Mouse (Mus musculus) stomach, postnatal 0 days (tissue): ENCODE data around the gene Slc45a3. TPM values are rescaled to one million over a fixed set of nuclear protein-coding genes. Genes with fewer than 3 reads are reported as not detected.

Experiments
- ATAC-seq: fragments of 200-750 bp; cut with Nextera tagmentation; 2 replicates; pipeline ENCODE4 v1.8.0; 2017; ENCODE audit not compliant: low FRiP score, low TSS enrichment
- DNase-seq: peaks from one replicate; pipeline ENCODE4 v3.0.0-alpha.2; 2016; ENCODE audit warnings: low spot score
- H3K27ac ChIP-seq: fragments of 300-500 bp; sonication (generic); replicated peaks from 2 replicates; pipeline ENCODE4 v1.5.1; 2014; ENCODE audit warnings: mild to moderate bottlenecking, control low read depth
- H3K27me3 ChIP-seq: fragments of 300-500 bp; sonication (generic); 2 replicates; pipeline ENCODE4 v1.6.1; 2014; ENCODE audit warnings: low read length; ENCODE audit not compliant: control insufficient read depth, insufficient read depth
- H3K36me3 ChIP-seq: fragments of 300-500 bp; sonication (generic); 2 replicates; pipeline ENCODE4 v1.6.1; 2014; ENCODE audit warnings: low read length, mixed read lengths; ENCODE audit not compliant: control insufficient read depth, insufficient read depth
- H3K4me1 ChIP-seq: fragments of 300-500 bp; sonication (generic); replicated peaks from 2 replicates; pipeline ENCODE4 v1.6.1; 2014; ENCODE audit warnings: antibody characterized with exemption; ENCODE audit not compliant: control insufficient read depth, insufficient read depth
- H3K4me2 ChIP-seq: fragments of 300-500 bp; sonication (generic); replicated peaks from 2 replicates; pipeline ENCODE4 v1.6.1; 2014; ENCODE audit warnings: low read depth, mild to moderate bottlenecking, control low read depth, moderate library complexity
- H3K4me3 ChIP-seq: fragments of 300-500 bp; sonication (generic); 2 replicates; pipeline ENCODE4 v1.5.1; 2014; ENCODE audit warnings: low read depth, low read length, control low read depth
- H3K9ac ChIP-seq: fragments of 300-500 bp; sonication (generic); 2 replicates; pipeline ENCODE4 v1.6.1; 2014; ENCODE audit warnings: mild to moderate bottlenecking, low read length, control low read depth, mixed read lengths
- H3K9me3 ChIP-seq: fragments of 300-500 bp; sonication (generic); 2 replicates; pipeline ENCODE4 v1.6.1; 2016; ENCODE audit warnings: low read length; ENCODE audit not compliant: control insufficient read depth
- CTCF ChIP-seq: IDR thresholded peaks from 2 replicates; pipeline ENCODE4 v1.5.1; 2016; ENCODE audit warnings: antibody characterized with exemption, low read depth, mild to moderate bottlenecking, moderate library complexity
- EP300 ChIP-seq: optimal IDR thresholded peaks from 2 replicates; pipeline ENCODE3; 2016; ENCODE audit warnings: antibody characterized with exemption
- WGBS: fragments of 180-500 bp; shearing (Covaris S2); extraction: QIAGEN DNeasy Blood & Tissue Kit; methylation state at CpG from one replicate; pipeline ENCODE4 v1.1.7; 2014; 5-methylcytosine and 5-hydroxymethylcytosine counted together
- polyA plus RNA-seq: library from polyadenylated mRNA; unstranded; fragments of >200 nt; fragmentation: Nextera tagmentation; extraction: Ambion mirVana; gene quantifications from 2 replicates; pipeline ENCODE4 v1.2.1, GENCODE M21; 2015

Slc45a3 gene
- polyA plus RNA-seq, 1 experiment from 2014 or later, result 18.4 TPM

GRCm38 (mm10) chr1:132007828-132008827 lies 45.4 kb downstream of the Slc45a3 start:
- DNase-seq (peak; percentile 96), ATAC-seq (peak; percentile 88)
- H3K27me3 ChIP-seq, result no peaks in the 10 kb centered on the region
- H3K4me2 ChIP-seq, result peak overlapping the region; percentile 65
- peak overlapping the region; percentile 98 for H3K9ac ChIP-seq
- H3K4me1 ChIP-seq, result no peaks in the 10 kb centered on the region
- H3K27ac ChIP-seq, result peak overlapping the region; percentile 100
- TF ChIP-seq CTCF (peak; percentile 25; the same call in 1 of the 2 replicates), EP300 (peak; percentile 61)
- H3K36me3 ChIP-seq, result no peaks in the 10 kb centered on the region
- WGBS, result under 1% methylated on average over 49 of the region's 72 CpGs
- no peaks in the 10 kb centered on the region for H3K9me3 ChIP-seq
- H3K4me3 ChIP-seq, result peak overlapping the region; percentile 83

GRCm38 (mm10) chr1:132008881-132009644 lies 46.3 kb downstream of the Slc45a3 start:
- TF ChIP-seq EP300 (no peak), CTCF (no peak)
- ATAC-seq (no peak), DNase-seq (no peak)
- H3K4me3 ChIP-seq, result peak overlapping the region; percentile 83
- no peaks in the 10 kb centered on the region for H3K36me3 ChIP-seq
- H3K9me3 ChIP-seq, result no peaks in the 10 kb centered on the region
- WGBS, result 31% methylated on average over 8 of the region's 8 CpGs
- peak overlapping the region; percentile 98 for H3K9ac ChIP-seq
- H3K4me2 ChIP-seq, result peak overlapping the region; percentile 65
- H3K4me1 ChIP-seq, result no peaks in the 10 kb centered on the region
- H3K27me3 ChIP-seq, result no peaks in the 10 kb centered on the region
- peak overlapping the region; percentile 13; the same call in 1 of the 2 replicates for H3K27ac ChIP-seq

GRCm38 (mm10) chr1:132010632-132011501 lies 48.1 kb downstream of the Slc45a3 start:
- Histone ChIP-seq H3K4me1 (no peaks in the 10 kb centered on the region), H3K36me3 (no peaks in the 10 kb centered on the region), H3K9me3 (no peaks in the 10 kb centered on the region), H3K4me2 (no peak overlapping the region), H3K27ac (0 out of 2 replicates have a peak overlapping the region, but pooled peaks have one; percentile 2), H3K27me3 (no peaks in the 10 kb centered on the region), H3K9ac (no peak overlapping the region), H3K4me3 (no peak overlapping the region)
- TF ChIP-seq EP300, result no peak
- no peak for TF ChIP-seq CTCF
- no peak for ATAC-seq
- WGBS, result 66% methylated on average over 17 of the region's 17 CpGs
- no peak for DNase-seq

GRCm38 (mm10) chr1:132011785-132012184 lies 49.0 kb downstream of the Slc45a3 start:
- H3K4me1 ChIP-seq, result no peaks in the 10 kb centered on the region
- H3K4me2 ChIP-seq, result no peak overlapping the region
- H3K27me3 ChIP-seq, result no peaks in the 10 kb centered on the region
- DNase-seq, result no peak
- 70% methylated on average over 2 of the region's 2 CpGs for WGBS
- TF ChIP-seq EP300 (no peak), CTCF (no peak)
- no peak overlapping the region for H3K9ac ChIP-seq
- no peak overlapping the region for H3K4me3 ChIP-seq
- no peak overlapping the region for H3K27ac ChIP-seq
- no peaks in the 10 kb centered on the region for H3K36me3 ChIP-seq
- H3K9me3 ChIP-seq, result no peaks in the 10 kb centered on the region
- ATAC-seq, result no peak

GRCm38 (mm10) chr1:132012861-132013260 lies 50.1 kb downstream of the Slc45a3 start:
- H3K36me3 ChIP-seq, result peaks cover under 1% of the 10 kb centered on the region; the same call in 1 of the 2 replicates
- WGBS, result 72% methylated on average over 8 of the region's 8 CpGs
- no peak for ATAC-seq
- H3K27me3 ChIP-seq, result no peaks in the 10 kb centered on the region
- no peaks in the 10 kb centered on the region for H3K4me1 ChIP-seq
- H3K9me3 ChIP-seq, result no peaks in the 10 kb centered on the region
- H3K4me3 ChIP-seq, result no peak overlapping the region
- no peak overlapping the region for H3K4me2 ChIP-seq
- no peak for TF ChIP-seq CTCF
- no peak for TF ChIP-seq EP300
- no peak overlapping the region for H3K27ac ChIP-seq
- DNase-seq, result no peak
- H3K9ac ChIP-seq, result no peak overlapping the region
